Mouse (Mus musculus) c-Kit-positive CD71-negative TER-119-negative erythroid progenitor cells, embryonic 14.5 days (primary cell): Measurements from ENCODE around the gene Csnk2a2.
A peak's percentile ranks its signal among the peaks of the same experiment; 100 is the strongest.

Source experiments
- DNase-seq: peaks from one replicate; pipeline ENCODE4 v3.0.0-alpha.2; 2013; ENCODE audit warnings: low read depth

Csnk2a2 gene

DNA sequence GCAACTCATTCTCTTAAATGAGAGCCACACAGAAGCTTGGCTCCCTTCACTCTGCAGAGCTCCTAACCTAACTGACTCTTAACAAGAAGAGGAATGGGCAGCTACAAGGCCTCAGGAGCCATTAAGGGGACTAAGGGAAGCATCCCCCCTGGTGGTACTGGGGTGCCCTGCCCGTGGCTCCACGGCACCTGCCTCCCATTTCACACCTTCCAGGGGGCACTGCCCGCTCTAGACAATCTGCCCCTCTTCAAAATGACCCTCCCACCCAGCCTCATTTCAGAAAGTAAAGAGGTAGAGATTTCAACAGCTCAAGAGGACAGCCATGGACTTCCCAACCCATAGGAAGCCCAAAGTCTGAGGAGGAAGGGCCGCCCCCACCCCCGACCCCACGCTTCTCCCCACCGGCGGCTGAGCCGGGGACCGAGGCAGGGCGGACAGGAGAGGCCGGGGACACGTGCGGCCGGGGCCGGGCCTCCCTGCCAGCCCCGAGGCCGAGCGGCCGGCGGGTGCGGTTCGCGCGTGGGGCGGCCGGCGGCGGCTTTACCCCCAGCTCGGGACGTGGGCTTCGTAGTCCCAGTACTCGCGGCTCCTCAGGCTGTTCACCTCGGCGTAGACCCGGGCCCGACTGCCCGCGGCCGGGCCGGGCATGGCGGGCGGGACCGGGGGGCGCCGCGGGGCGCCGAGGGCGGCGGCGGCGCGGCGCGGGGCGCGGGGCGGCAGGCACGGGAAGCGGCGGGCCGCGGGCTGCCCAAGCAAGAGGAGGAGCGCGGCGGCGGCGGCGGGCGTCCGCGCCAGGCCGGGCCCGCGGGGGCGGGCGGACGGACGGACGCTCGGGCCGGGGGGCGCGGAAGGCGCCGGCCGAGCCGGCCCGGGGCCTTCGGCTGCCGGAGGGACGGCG lies 1.8 kb downstream of the Csnk2a2 start:
- DNase-seq, result no peak

DNA sequence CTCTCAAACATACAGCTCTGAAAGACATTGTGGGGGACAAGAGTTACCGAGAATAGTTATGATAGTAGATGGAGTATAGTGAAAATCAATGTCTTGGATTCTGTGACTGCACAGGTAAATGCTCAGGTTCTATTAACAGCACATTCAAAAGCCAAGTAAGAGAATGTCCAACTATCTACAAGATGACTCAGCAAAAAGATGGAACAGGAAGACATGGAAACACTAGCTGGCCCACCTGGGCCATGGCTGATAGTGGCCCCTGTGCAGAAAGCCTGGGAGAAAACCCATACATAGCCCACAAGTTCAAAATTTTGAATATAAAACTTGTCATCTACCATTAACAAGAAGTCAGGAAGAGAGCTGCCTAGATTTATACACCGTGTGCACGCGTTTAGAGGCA lies 19.8 kb downstream of the Csnk2a2 start:
- DNase-seq, result no peak

- DNase-seq, result no peak
These were observed 20.8 kb downstream of the Csnk2a2 start for GRCm38 (mm10) chr8:95468995-95469394.

DNA sequence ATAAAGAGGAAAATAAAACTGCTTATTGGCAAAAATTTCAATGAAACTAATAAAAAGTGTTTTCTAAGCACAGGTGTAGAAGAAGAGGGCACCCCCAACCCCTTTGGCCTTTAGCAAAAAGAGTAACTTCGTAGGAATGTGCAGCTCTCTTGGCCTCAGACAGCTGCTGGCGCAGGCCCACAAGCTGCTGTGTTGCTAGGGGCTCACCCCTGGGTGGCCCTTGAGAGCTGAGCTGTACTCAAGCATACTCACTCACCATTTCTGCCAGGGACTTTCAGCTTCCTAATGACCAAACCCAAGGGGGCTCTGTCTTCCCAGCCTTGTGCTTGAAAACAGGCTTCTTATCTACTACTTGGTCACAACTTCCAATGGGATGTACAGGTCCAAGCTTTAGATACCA lies 23.3 kb downstream of the Csnk2a2 start:
- DNase-seq, result no peak

GRCm38 (mm10) chr8:95452518-95452917 lies 37.3 kb downstream of the Csnk2a2 start:
- DNase-seq, result no peak

DNA sequence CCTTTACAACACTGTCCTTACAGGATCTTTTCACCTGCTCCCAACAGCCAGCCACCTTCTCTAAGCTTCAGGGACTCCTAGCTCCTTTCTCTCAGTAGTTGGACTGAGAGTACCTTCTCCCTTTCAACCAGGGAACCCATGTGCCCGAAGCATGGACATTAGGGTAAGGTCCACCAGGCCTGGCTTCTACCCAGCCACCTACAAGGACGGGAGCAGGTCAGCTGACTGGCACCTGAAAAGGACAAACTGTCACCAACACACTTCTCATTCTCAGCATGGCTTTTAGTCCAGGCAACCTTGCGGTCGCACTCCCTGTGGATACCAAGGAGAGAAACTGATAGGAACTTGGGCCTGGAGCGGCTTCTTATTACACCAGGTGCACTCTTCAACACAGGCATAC lies 39.6 kb downstream of the Csnk2a2 start:
- no peak for DNase-seq

DNA sequence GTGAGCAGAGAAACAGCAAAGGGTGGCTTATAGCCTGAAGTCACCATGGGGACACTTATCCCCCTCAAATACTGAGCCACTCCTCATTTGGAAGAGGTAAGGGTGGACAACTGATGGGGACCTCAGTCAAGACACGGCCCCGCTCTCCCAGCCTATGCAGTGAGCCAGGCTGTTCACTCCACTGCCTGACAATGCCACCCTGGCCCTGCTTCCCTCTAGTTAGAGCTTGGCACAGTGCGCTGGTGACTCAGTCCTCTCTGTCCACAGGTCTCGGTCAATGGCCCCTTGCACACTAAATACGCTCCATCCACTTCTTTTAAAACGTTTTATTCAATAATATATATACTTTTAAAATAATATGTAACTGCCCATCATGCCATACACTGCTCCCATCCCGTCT lies 42.2 kb downstream of the Csnk2a2 start:
- no peak for DNase-seq

DNA sequence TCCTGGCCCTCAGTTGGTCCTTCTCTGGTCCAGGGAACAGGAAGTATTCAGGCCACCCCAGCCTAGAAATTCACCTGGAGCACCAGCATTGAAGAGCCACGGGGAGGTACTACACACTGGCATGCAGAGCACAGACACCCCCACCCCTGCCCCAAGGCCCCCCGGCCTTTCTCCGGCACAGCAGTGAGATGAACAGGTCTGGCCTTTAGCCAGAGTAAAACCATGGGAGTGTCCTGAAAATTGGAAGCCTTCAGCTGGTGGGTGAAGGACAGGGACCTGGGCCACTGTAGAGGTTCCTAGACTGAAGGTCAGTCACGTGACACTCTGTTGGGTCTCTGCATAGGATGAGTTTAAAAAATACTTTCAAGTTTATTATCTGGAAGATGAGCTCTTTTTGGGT lies 44.8 kb downstream of the Csnk2a2 start:
- DNase-seq, result no peak

GRCm38 (mm10) chr8:95441491-95442039 lies 48.3 kb downstream of the Csnk2a2 start:
- DNase-seq, result no peak

- DNase-seq, result no peak
These were observed 49.6 kb downstream of the Csnk2a2 start for GRCm38 (mm10) chr8:95440168-95440709.

DNA sequence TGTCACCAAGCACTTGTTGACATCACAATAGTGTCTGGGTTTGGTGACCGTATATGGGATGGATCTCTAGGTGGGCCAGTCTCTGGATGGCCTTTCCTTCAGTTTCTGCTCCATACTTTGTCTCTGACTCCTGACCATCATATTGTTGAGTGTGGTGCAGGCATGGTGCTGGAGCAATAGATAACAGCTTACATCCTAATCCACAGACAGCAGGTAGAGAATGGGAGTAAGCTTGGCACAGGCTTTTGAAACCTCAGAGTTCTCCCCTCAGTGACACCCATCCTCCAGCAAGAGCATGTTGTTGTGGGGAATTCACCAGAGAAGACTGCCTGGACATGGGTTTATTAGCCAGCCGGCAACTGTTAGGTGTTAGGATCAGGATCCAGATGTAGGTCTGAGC lies 50.4 kb downstream of the Csnk2a2 start:
- DNase-seq, result no peak

DNA sequence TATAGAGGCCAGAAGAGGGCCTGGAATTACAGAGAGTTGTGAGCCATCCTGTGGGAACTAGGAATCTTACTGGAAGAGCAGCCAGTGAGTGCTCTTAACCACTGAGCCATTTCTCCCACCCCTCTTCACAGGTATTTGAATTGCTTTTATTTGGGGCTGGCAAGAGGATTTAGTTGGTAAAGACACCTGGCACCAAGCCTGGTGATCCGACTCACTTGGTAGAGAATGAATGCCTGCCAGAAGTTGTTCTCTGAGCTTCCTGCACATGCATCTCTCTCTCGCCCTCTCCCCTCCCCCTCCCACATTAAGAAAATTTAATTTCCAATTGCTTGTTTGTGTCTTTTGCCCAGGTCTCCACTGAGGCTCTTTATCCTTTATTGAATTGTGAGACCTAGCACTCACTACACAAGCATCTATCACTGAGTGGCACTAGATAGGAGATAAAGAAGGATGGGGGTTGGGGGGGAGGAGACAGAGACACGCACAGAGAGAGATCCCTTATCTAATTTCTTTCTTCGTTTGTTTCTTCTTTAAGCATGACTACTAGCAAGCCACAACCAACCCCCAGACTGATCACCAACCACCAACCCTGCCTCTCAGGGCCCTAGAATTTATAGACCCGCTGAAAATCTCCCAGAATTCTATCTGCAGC lies 52.4 kb downstream of the Csnk2a2 start:
- no peak for DNase-seq

GRCm38 (mm10) chr8:95435930-95436329 lies 53.9 kb downstream of the Csnk2a2 start:
- no peak for DNase-seq

DNA sequence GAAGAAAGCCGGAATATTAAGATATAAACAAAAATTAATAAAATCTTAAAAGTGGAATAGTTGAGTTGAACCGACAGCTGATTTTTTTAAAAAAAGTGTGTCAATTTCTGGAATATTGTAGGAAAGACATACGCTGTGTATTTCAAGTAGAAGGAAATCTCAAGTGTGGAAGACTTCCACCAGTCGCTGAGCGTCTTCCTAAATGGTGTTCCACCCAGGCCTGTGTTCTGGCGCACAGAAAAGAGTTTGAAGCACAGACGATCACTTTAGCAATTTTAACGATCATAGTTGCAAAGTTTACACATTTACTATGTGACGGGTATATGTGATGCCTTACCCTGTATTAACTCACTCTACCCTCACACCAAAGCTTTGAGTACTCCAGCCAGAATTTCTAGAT lies 54.4 kb downstream of the Csnk2a2 start:
- no peak for DNase-seq

DNA sequence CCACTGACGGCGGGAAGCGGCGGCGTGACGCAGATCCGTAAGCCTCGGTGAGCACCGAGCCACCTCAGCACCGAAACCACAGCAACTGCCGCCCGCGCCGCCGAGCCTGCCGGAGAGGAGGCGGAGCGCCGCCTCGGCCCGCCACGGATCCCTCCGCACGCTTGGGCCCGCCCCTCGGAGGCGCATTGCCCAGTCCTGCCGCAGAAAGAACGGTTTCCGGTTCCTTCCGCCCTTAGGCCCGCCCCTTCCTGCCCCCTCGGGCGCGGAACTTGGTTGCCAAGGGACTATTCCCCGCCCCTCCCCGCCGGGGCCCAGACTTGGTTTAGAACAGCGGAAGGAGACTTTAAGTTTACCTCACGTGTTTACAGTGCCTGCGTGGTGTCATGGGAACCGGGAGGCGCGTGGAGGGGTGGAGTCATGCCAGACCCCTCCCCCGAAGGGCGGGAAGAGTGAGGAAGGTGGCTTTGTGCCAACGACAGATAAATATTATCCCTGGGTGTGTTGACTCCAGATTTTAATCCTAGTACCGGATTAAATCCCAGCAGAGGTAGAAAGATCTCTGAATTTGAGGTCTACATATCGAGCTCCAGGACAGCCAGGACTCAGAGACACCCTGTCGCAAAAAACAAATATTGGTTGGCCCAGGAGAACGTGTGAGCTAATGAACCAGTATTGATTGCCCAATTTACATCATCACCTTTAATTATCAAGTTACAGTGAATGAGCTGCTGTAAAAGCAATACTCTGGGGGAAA lies 55.0 kb downstream of the Csnk2a2 start, which contains the start of gene Cfap20:
TSS of gene Cfap20 (minus strand) at position 184 of the 754 bp plus-strand sequence.
- peak; percentile 97 for DNase-seq

GRCm38 (mm10) chr8:95434233-95434632 lies 55.6 kb downstream of the Csnk2a2 start:
- DNase-seq, result no peak

DNA sequence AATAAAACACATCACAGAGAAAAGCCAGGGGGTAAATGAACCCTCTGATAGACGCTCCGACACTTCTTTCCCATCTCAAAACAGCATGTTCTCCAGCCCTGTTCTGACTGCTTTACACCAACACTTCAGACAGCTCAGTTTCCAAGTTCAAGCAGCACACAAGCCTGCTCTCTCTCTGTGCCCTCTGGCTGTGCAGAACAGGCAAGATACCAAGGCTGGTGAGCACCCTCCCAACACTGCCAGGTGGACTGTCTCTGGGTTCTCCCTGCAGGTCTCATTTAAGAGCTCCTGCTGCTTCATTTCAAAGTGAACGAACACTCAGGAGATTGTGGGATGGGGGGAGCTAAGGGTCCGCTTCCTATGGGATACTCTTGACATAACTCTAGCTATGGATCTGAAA lies 56.7 kb downstream of the Csnk2a2 start:
- DNase-seq, result no peak

GRCm38 (mm10) chr8:95432471-95432870 lies 57.4 kb downstream of the Csnk2a2 start:
- no peak for DNase-seq

- DNase-seq, result no peak
These were observed 59.9 kb downstream of the Csnk2a2 start for GRCm38 (mm10) chr8:95429945-95430344.

- DNase-seq, result peak; percentile 74
These were observed 62.0 kb downstream of the Csnk2a2 start for GRCm38 (mm10) chr8:95427594-95428535.

DNA sequence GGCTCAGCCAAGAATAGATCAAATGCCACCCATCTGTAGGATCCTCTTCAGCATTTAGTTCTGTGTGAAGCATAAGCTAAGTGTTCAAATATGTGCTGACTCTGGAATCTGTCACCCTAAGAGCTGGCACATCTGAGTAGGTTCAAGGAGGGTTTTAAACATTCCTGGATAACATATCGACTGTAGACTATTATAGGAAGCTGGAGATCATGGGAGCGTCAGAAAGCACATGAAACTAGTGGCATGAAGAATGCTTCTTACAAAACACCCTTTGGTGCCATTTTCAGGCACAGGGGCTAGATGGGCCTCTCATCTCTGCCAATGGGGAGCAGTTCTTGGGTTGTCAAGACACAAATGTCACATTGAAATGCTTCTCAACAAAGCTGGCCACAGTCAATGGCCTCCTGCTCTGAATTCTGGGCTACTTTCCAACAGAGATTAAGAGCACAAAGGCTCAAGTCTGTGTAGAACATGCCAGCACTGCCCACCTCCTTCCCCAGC lies 63.0 kb downstream of the Csnk2a2 start:
- DNase-seq, result no peak
